Mouse (Mus musculus) heart, adult 2 months (tissue): ENCODE results near the gene Syngap1.

Experiments used
- CTCF ChIP-seq: fragments of 200-600 bp; IDR thresholded peaks from 2 replicates; pipeline ENCODE4 v1.8.1; 2022; ENCODE audit warnings: antibody characterized with exemption, mild to moderate bottlenecking, moderate library complexity
- EP300 ChIP-seq: fragments of 200-500 bp; IDR thresholded peaks from 2 replicates; pipeline ENCODE4 v1.6.1; 2011; ENCODE audit warnings: low read depth, low read length, control low read depth; ENCODE audit not compliant: insufficient read depth
- POLR2A ChIP-seq: fragments of 200-500 bp; IDR thresholded peaks from 2 replicates; pipeline ENCODE4 v1.6.1; 2011; ENCODE audit warnings: mild to moderate bottlenecking, low read depth, low read length, control low read depth; ENCODE audit not compliant: insufficient read depth

GRCm38 (mm10) chr17:26933885-26934827, 6.9 kb upstream of the Syngap1 start:
- TF ChIP-seq EP300 (no peak), CTCF (no peak), POLR2A (no peak)
